Mouse (Mus musculus) heart, adult 2 months (tissue): Measurements from ENCODE around the gene Pbx1.

ENCODE experiments used
- CTCF ChIP-seq: fragments of 200-600 bp; IDR thresholded peaks from 2 replicates; pipeline ENCODE4 v1.8.1; 2022; ENCODE audit warnings: antibody characterized with exemption, mild to moderate bottlenecking, moderate library complexity
- POLR2A ChIP-seq: fragments of 200-500 bp; IDR thresholded peaks from 2 replicates; pipeline ENCODE4 v1.6.1; 2011; ENCODE audit warnings: mild to moderate bottlenecking, low read depth, low read length, control low read depth; ENCODE audit not compliant: insufficient read depth

DNA sequence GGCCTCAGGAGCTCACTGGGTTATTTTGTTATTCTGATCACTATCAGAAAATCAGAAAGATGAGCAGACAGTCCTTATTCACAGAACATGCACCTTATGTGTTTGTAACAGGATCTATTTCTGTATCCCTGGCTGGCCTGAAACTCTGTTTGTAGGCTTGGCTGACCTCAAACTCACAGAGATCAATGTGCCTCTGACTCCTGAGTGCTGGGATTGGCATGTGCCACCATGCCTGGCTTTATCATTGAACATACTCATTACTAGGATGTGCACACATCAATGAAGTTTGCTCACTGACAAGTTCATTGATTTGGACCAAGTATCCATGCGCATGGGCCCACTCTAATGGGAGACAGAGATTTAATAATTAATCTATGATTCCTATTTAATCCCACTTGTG is 27.4 kb upstream of the Pbx1 start:
- TF ChIP-seq CTCF (no peak), POLR2A (no peak)
